Mouse (Mus musculus) kidney, embryonic 14.5 days (tissue): ENCODE data around the gene Cacna1a. TPM values are rescaled to one million over a fixed set of nuclear protein-coding genes. Genes with fewer than 3 reads are reported as not detected.
A peak's percentile ranks its signal among the peaks of the same experiment; 100 is the strongest.

Experiments
- ATAC-seq: fragments of 200-750 bp; cut with Nextera tagmentation; 2 replicates; pipeline ENCODE4 v1.8.0; 2017; ENCODE audit warnings: moderate number of reproducible peaks, mild to moderate bottlenecking, moderate TSS enrichment, moderate library complexity; ENCODE audit not compliant: low FRiP score, low TSS enrichment
- H3K27ac ChIP-seq: fragments of 300-500 bp; sonication (generic); 2 replicates; pipeline ENCODE4 v1.5.1; 2014; ENCODE audit warnings: low read depth, mild to moderate bottlenecking, low read length, moderate library complexity, mixed read lengths
- H3K27me3 ChIP-seq: fragments of 300-500 bp; sonication (generic); 2 replicates; pipeline ENCODE4 v1.6.1; 2014; ENCODE audit warnings: mild to moderate bottlenecking, low read length; ENCODE audit not compliant: control insufficient read depth, insufficient read depth
- H3K36me3 ChIP-seq: fragments of 300-500 bp; sonication (generic); 2 replicates; pipeline ENCODE4 v1.6.1; 2014; ENCODE audit warnings: low read length, mixed read lengths; ENCODE audit not compliant: control insufficient read depth, insufficient read depth
- H3K4me1 ChIP-seq: fragments of 300-500 bp; sonication (generic); 2 replicates; pipeline ENCODE4 v1.6.1; 2014; ENCODE audit warnings: low read length, mixed read lengths; ENCODE audit not compliant: control insufficient read depth, insufficient read depth
- H3K4me2 ChIP-seq: fragments of 300-500 bp; sonication (generic); replicated peaks from 2 replicates; pipeline ENCODE4 v1.6.1; 2014; ENCODE audit warnings: low read depth, mild to moderate bottlenecking, low read length
- H3K4me3 ChIP-seq: fragments of 300-500 bp; sonication (generic); 2 replicates; pipeline ENCODE4 v1.5.1; 2014; ENCODE audit warnings: mild to moderate bottlenecking, low read length
- H3K9ac ChIP-seq: fragments of 300-500 bp; sonication (generic); 2 replicates; pipeline ENCODE4 v1.6.1; 2014; ENCODE audit warnings: low read depth, mild to moderate bottlenecking, low read length, moderate library complexity
- H3K9me3 ChIP-seq: fragments of 300-500 bp; sonication (generic); 2 replicates; pipeline ENCODE4 v1.6.1; 2016; ENCODE audit warnings: low read length; ENCODE audit not compliant: control insufficient read depth
- WGBS: fragments of 180-500 bp; shearing (Covaris S2); extraction: QIAGEN DNeasy Blood & Tissue Kit; methylation state at CpG from one replicate; pipeline ENCODE4 v1.1.7; 2014; 5-methylcytosine and 5-hydroxymethylcytosine counted together
- polyA plus RNA-seq: library from polyadenylated mRNA; unstranded; fragments of >200 nt; fragmentation: Nextera tagmentation; extraction: Ambion mirVana; gene quantifications from 2 replicates; pipeline ENCODE4 v1.2.1, GENCODE M21; 2014

Gene Cacna1a
- polyA plus RNA-seq, 1 experiment from 2014 or later = 4.4 TPM

GRCm38 (mm10) chr8:84553106-84553505 lies 164.9 kb downstream of the Cacna1a start:
- WGBS = 88% methylated on average over 8 of the region's 8 CpGs
- Histone ChIP-seq H3K27ac (no peak overlapping the region), H3K9me3 (no peaks in the 10 kb centered on the region), H3K4me1 (no peaks in the 10 kb centered on the region), H3K36me3 (no peaks in the 10 kb centered on the region), H3K4me3 (no peak overlapping the region), H3K9ac (no peak overlapping the region), H3K4me2 (no peak overlapping the region), H3K27me3 (peaks cover 22% of the 10 kb centered on the region)
- no peak for ATAC-seq

GRCm38 (mm10) chr8:84553617-84554016 lies 165.4 kb downstream of the Cacna1a start:
- no peak overlapping the region for H3K4me3 ChIP-seq
- H3K36me3 ChIP-seq = no peaks in the 10 kb centered on the region
- H3K9me3 ChIP-seq = no peaks in the 10 kb centered on the region
- no peak overlapping the region for H3K4me2 ChIP-seq
- ATAC-seq = no peak; the same call in 1 of the 2 replicates
- H3K27ac ChIP-seq = no peak overlapping the region
- no peaks in the 10 kb centered on the region for H3K4me1 ChIP-seq
- no peak overlapping the region for H3K9ac ChIP-seq
- 85% methylated on average over 4 of the region's 4 CpGs for WGBS
- H3K27me3 ChIP-seq = peaks cover 27% of the 10 kb centered on the region

- WGBS = 50% methylated on average over 14 of the region's 14 CpGs
- H3K4me3 ChIP-seq = no peak overlapping the region
- H3K36me3 ChIP-seq = no peaks in the 10 kb centered on the region
- no peaks in the 10 kb centered on the region for H3K4me1 ChIP-seq
- H3K9ac ChIP-seq = no peak overlapping the region
- peaks cover 36% of the 10 kb centered on the region for H3K27me3 ChIP-seq
- no peak overlapping the region for H3K27ac ChIP-seq
- no peaks in the 10 kb centered on the region for H3K9me3 ChIP-seq
- no peak for ATAC-seq
- no peak overlapping the region for H3K4me2 ChIP-seq
These were observed 166.2 kb downstream of the Cacna1a start for GRCm38 (mm10) chr8:84554301-84555027.

GRCm38 (mm10) chr8:84555269-84555668 lies 167.0 kb downstream of the Cacna1a start:
- ATAC-seq = no peak
- Histone ChIP-seq H3K4me1 (no peaks in the 10 kb centered on the region), H3K4me3 (no peak overlapping the region), H3K27me3 (peaks cover 44% of the 10 kb centered on the region), H3K27ac (no peak overlapping the region), H3K36me3 (no peaks in the 10 kb centered on the region), H3K9me3 (no peaks in the 10 kb centered on the region), H3K4me2 (no peak overlapping the region), H3K9ac (no peak overlapping the region)
- 66% methylated on average over 7 of the region's 7 CpGs for WGBS

GRCm38 (mm10) chr8:84557936-84558335 lies 169.7 kb downstream of the Cacna1a start:
- Histone ChIP-seq H3K4me1 (no peaks in the 10 kb centered on the region), H3K9ac (no peak overlapping the region), H3K27me3 (peaks cover 50% of the 10 kb centered on the region), H3K9me3 (no peaks in the 10 kb centered on the region), H3K36me3 (no peaks in the 10 kb centered on the region), H3K4me2 (no peak overlapping the region), H3K27ac (no peak overlapping the region), H3K4me3 (no peak overlapping the region)
- 72% methylated on average over 4 of the region's 4 CpGs for WGBS
- no peak for ATAC-seq

GRCm38 (mm10) chr8:84559121-84559604 lies 170.9 kb downstream of the Cacna1a start:
- Histone ChIP-seq H3K27me3 (peaks cover 50% of the 10 kb centered on the region), H3K9ac (0 out of 2 replicates have a peak overlapping the region, but pooled peaks have one; percentile 7)
- ATAC-seq = no peak

GRCm38 (mm10) chr8:84561698-84562097 lies 173.5 kb downstream of the Cacna1a start:
- H3K4me1 ChIP-seq = no peaks in the 10 kb centered on the region
- no peak overlapping the region for H3K4me2 ChIP-seq
- no peak overlapping the region for H3K27ac ChIP-seq
- 83% methylated on average over 4 of the region's 4 CpGs for WGBS
- no peak for ATAC-seq
- no peaks in the 10 kb centered on the region for H3K9me3 ChIP-seq
- H3K9ac ChIP-seq = no peak overlapping the region
- no peaks in the 10 kb centered on the region for H3K36me3 ChIP-seq
- no peak overlapping the region for H3K4me3 ChIP-seq
- H3K27me3 ChIP-seq = peaks cover 41% of the 10 kb centered on the region

More at GRCm38 (mm10) chr8:84559121-84559604, 170.9 kb downstream of the Cacna1a start:
- H3K4me1 ChIP-seq = no peaks in the 10 kb centered on the region
- H3K4me2 ChIP-seq = peak overlapping the region; percentile 72
- peak overlapping the region; percentile 50 for H3K4me3 ChIP-seq
- under 1% methylated on average over 66 of the region's 84 CpGs for WGBS
- no peaks in the 10 kb centered on the region for H3K36me3 ChIP-seq
- H3K9me3 ChIP-seq = no peaks in the 10 kb centered on the region
- H3K27ac ChIP-seq = no peak overlapping the region

- Histone ChIP-seq H3K4me1 (no peaks in the 10 kb centered on the region), H3K9me3 (no peaks in the 10 kb centered on the region), H3K27ac (no peak overlapping the region), H3K36me3 (no peaks in the 10 kb centered on the region), H3K27me3 (peaks cover 19% of the 10 kb centered on the region), H3K4me3 (no peak overlapping the region), H3K9ac (no peak overlapping the region), H3K4me2 (no peak overlapping the region)
- WGBS = 89% methylated on average over 1 of the region's 1 CpGs
- ATAC-seq = no peak
These were observed 175.8 kb downstream of the Cacna1a start for GRCm38 (mm10) chr8:84564042-84564441.

GRCm38 (mm10) chr8:84565577-84566360 lies 177.5 kb downstream of the Cacna1a start:
- WGBS = 83% methylated on average over 25 of the region's 25 CpGs
- Histone ChIP-seq H3K27ac (no peak overlapping the region), H3K9me3 (no peaks in the 10 kb centered on the region), H3K9ac (no peak overlapping the region), H3K4me1 (no peaks in the 10 kb centered on the region), H3K4me3 (no peak overlapping the region), H3K27me3 (peaks cover 2% of the 10 kb centered on the region; the same call in 1 of the 2 replicates), H3K4me2 (no peak overlapping the region), H3K36me3 (no peaks in the 10 kb centered on the region)
- no peak for ATAC-seq
